17 mouse cellular contexts compared by ENCODE assay signal in the genomic region with DNA sequence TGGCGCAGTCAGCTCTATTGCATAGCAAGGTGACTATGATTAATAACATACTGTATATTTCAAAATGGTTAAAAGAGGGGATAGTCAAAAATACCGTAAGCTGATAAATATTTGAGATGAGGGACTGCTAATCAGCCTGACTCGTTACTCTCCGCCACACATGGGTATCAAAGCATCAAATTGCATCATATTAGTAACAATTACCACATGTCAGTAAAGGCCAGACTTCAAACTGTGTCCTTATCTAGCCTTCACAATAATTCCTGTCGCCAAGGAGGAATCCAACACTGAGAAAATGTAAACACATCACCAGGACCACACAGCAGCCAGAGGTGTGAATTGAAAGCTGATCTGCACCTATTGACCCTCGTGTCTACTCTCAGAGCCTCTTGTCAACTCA.
"Had no signal": no experiment of that assay in that cellular context is flagged by ENCODE, and none has a peak within 500 bp of the region (broad histone marks: within the 10 kb centered on the region; RNA-seq: fewer than 3 reads in every experiment).

No protein-coding gene starts in this region.

- H3K4me1 ChIP-seq: neural tube, embryonic 12.5 days; neural tube, embryonic 13.5 days; stomach, embryonic 15.5 days had no signal

- H3K27ac ChIP-seq: neural tube, embryonic 12.5 days; neural tube, embryonic 13.5 days; neural tube, embryonic 15.5 days; stomach, embryonic 15.5 days; stomach, postnatal 0 days had no signal

- H3K9ac ChIP-seq: neural tube, embryonic 12.5 days; neural tube, embryonic 13.5 days; neural tube, embryonic 15.5 days; stomach, embryonic 15.5 days had no signal

- H3K4me3 ChIP-seq: neural tube, embryonic 12.5 days; neural tube, embryonic 13.5 days; neural tube, embryonic 15.5 days; stomach, embryonic 15.5 days had no signal

- H3K36me3 ChIP-seq: neural tube, embryonic 12.5 days; neural tube, embryonic 13.5 days; neural tube, embryonic 15.5 days; stomach, embryonic 15.5 days had no signal

- H3K9me3 ChIP-seq: neural tube, embryonic 12.5 days; neural tube, embryonic 13.5 days; neural tube, embryonic 15.5 days; stomach, embryonic 15.5 days had no signal

- H3K4me2 ChIP-seq: neural tube, embryonic 12.5 days; neural tube, embryonic 13.5 days; neural tube, embryonic 15.5 days; stomach, embryonic 15.5 days had no signal

- DNase-seq: retina, postnatal 1 day; right cerebral cortex, adult 18-20 months; right cerebral cortex, postnatal 14 days; right cerebral cortex, postnatal 25 days; right cerebral cortex, postnatal 4 days; spleen, adult 18-20 months; thymus, adult 18-20 months; thymus, adult 2 months; thymus, postnatal 14 days; thymus, postnatal 25 days; thymus, postnatal 36 days; thymus, postnatal 4 days had no signal

- H3K27me3 ChIP-seq: neural tube, embryonic 15.5 days; stomach, embryonic 15.5 days had no signal
